In genomic region chr17:17622576-17622975, GRCm38 (mm10) we compare ENCODE assay signal across 17 mouse cellular contexts. TPM values are rescaled to one million over a fixed set of nuclear protein-coding genes. Genes with fewer than 3 reads are reported as not detected.
DNase-seq lines count a peak whose midpoint lies in the region; ATAC-seq and TF ChIP-seq lines count a peak whose summit lies in the region.
"Had no signal": no experiment of that assay in that cellular context is flagged by ENCODE, and none has a peak within 500 bp of the region (broad histone marks: within the 10 kb centered on the region; RNA-seq: fewer than 3 reads in every experiment).

No protein-coding gene starts in this region.

- H3K4me3 ChIP-seq in forebrain, embryonic 15.5 days = no peak overlapping the region
- H3K4me3 ChIP-seq in forebrain, postnatal 0 days (ENCODE audit: low read depth, low read length) = no peak overlapping the region
- H3K4me3 ChIP-seq in hindbrain, embryonic 12.5 days = no peak overlapping the region
- H3K4me3 ChIP-seq in hindbrain, embryonic 16.5 days (ENCODE audit: low read length) = no peak overlapping the region
- no peak overlapping the region for H3K4me3 ChIP-seq in neural tube, embryonic 13.5 days

- TF ChIP-seq CTCF in forebrain, postnatal 0 days (IDR thresholded peaks at IDR 0.05; ENCODE audit: low read depth) = no peak

- no peak for ATAC-seq in forebrain, embryonic 15.5 days (replicated peaks)
- ATAC-seq in forebrain, postnatal 0 days = no peak
- no peak for ATAC-seq in hindbrain, embryonic 12.5 days (ENCODE audit: low FRiP score)
- ATAC-seq in hindbrain, embryonic 16.5 days = no peak
- no peak for ATAC-seq in neural tube, embryonic 13.5 days (ENCODE audit: low read depth)

- H3K9me3 ChIP-seq in forebrain, embryonic 15.5 days = no peaks in the 10 kb centered on the region
- no peaks in the 10 kb centered on the region for H3K9me3 ChIP-seq in forebrain, postnatal 0 days (ENCODE audit: low read length)
- H3K9me3 ChIP-seq in hindbrain, embryonic 12.5 days (replicated peaks) = no peaks in the 10 kb centered on the region
- H3K9me3 ChIP-seq in hindbrain, embryonic 16.5 days (ENCODE audit: control insufficient read depth, low read length) = no peaks in the 10 kb centered on the region
- H3K9me3 ChIP-seq in neural tube, embryonic 13.5 days = no peaks in the 10 kb centered on the region
- H3K9me3 ChIP-seq: limb, embryonic 15.5 days had no signal

- H3K27me3 ChIP-seq in forebrain, embryonic 15.5 days = no peaks in the 10 kb centered on the region
- H3K27me3 ChIP-seq in forebrain, postnatal 0 days (ENCODE audit: insufficient read depth, low read length) = no peaks in the 10 kb centered on the region
- no peaks in the 10 kb centered on the region for H3K27me3 ChIP-seq in hindbrain, embryonic 12.5 days
- no peaks in the 10 kb centered on the region for H3K27me3 ChIP-seq in hindbrain, embryonic 16.5 days (replicated peaks; ENCODE audit: control insufficient read depth, insufficient read depth, low read length)
- H3K27me3 ChIP-seq in neural tube, embryonic 13.5 days = no peaks in the 10 kb centered on the region
- H3K27me3 ChIP-seq: limb, embryonic 15.5 days had no signal

- H3K27ac ChIP-seq in forebrain, embryonic 15.5 days (replicated peaks) = no peak overlapping the region
- H3K27ac ChIP-seq in forebrain, postnatal 0 days (ENCODE audit: low read depth, low read length) = no peak overlapping the region
- H3K27ac ChIP-seq in hindbrain, embryonic 12.5 days = no peak overlapping the region
- H3K27ac ChIP-seq in hindbrain, embryonic 16.5 days (ENCODE audit: low read depth, low read length) = no peak overlapping the region
- no peak overlapping the region for H3K27ac ChIP-seq in neural tube, embryonic 13.5 days (replicated peaks)
- H3K27ac ChIP-seq: limb, embryonic 15.5 days had no signal

- H3K9ac ChIP-seq in forebrain, embryonic 15.5 days (replicated peaks) = no peak overlapping the region
- no peak overlapping the region for H3K9ac ChIP-seq in forebrain, postnatal 0 days
- no peak overlapping the region for H3K9ac ChIP-seq in hindbrain, embryonic 12.5 days
- H3K9ac ChIP-seq in hindbrain, embryonic 16.5 days (ENCODE audit: low read depth, low read length) = no peak overlapping the region
- no peak overlapping the region for H3K9ac ChIP-seq in neural tube, embryonic 13.5 days

- H3K4me1 ChIP-seq in forebrain, embryonic 15.5 days = peaks cover 34% of the 10 kb centered on the region
- 0 out of 2 replicates have a peak, but pooled peaks cover 10% of the 10 kb centered on the region for H3K4me1 ChIP-seq in forebrain, postnatal 0 days (ENCODE audit: insufficient read depth)
- H3K4me1 ChIP-seq in hindbrain, embryonic 12.5 days = peaks cover 14% of the 10 kb centered on the region
- H3K4me1 ChIP-seq in hindbrain, embryonic 16.5 days (ENCODE audit: control insufficient read depth, insufficient read depth, low read depth, low read length) = peaks cover 16% of the 10 kb centered on the region
- peaks cover 37% of the 10 kb centered on the region for H3K4me1 ChIP-seq in neural tube, embryonic 13.5 days (replicated peaks)

- WGBS in forebrain, embryonic 15.5 days = 96% methylated on average over 1 of the region's 1 CpGs
- 98% methylated on average over 1 of the region's 1 CpGs for WGBS in forebrain, postnatal 0 days
- 95% methylated on average over 1 of the region's 1 CpGs for WGBS in hindbrain, embryonic 12.5 days
- 98% methylated on average over 1 of the region's 1 CpGs for WGBS in hindbrain, embryonic 16.5 days
- WGBS in neural tube, embryonic 13.5 days = 96% methylated on average over 1 of the region's 1 CpGs

- no peaks in the 10 kb centered on the region for H3K36me3 ChIP-seq in forebrain, embryonic 15.5 days
- no peaks in the 10 kb centered on the region for H3K36me3 ChIP-seq in forebrain, postnatal 0 days (ENCODE audit: insufficient read depth)
- no peaks in the 10 kb centered on the region for H3K36me3 ChIP-seq in hindbrain, embryonic 12.5 days
- H3K36me3 ChIP-seq in hindbrain, embryonic 16.5 days (ENCODE audit: control insufficient read depth, insufficient read depth, low read length) = no peaks in the 10 kb centered on the region
- no peaks in the 10 kb centered on the region for H3K36me3 ChIP-seq in neural tube, embryonic 13.5 days
- H3K36me3 ChIP-seq: limb, embryonic 15.5 days had no signal

- DNase-seq in forebrain, postnatal 0 days = no peak
- no peak for DNase-seq in neural tube, embryonic 10.5 days (ENCODE audit: extremely low spot score, low spot score)
- DNase-seq in urinary bladder, adult 2 months (ENCODE audit: low spot score) = no peak
- no peak for DNase-seq in c-Kit-positive CD71-positive TER-119-positive erythroid progenitor cells, embryonic 14.5 days (ENCODE audit: low spot score)
- DNase-seq: B cell, adult 2 months; cerebellum, adult 11-12 months; gastrocnemius, postnatal 14 days; kidney, adult 11 months; kidney, postnatal 36 days; lung, postnatal 10 days; right cerebral cortex, postnatal 25 days; thymus, postnatal 14 days had no signal

- H3K4me2 ChIP-seq in forebrain, embryonic 15.5 days (replicated peaks) = peak overlapping the region; percentile 67; the same call in 1 of the 2 replicates
- H3K4me2 ChIP-seq in forebrain, postnatal 0 days (ENCODE audit: low read depth) = no peak overlapping the region; the same call in 1 of the 2 replicates
- H3K4me2 ChIP-seq in hindbrain, embryonic 12.5 days (replicated peaks) = peak overlapping the region; percentile 68
- H3K4me2 ChIP-seq in hindbrain, embryonic 16.5 days (ENCODE audit: low read length) = no peak overlapping the region
- H3K4me2 ChIP-seq in neural tube, embryonic 13.5 days = peak overlapping the region; percentile 75; the same call in 1 of the 2 replicates

RNA-seq across cellular contexts. Expression of gene Lnpep, which starts 2.3 kb away (rescaled TPM):
- 9.6 and 11.0 TPM in 2 replicates for polyA plus RNA-seq in forebrain, embryonic 15.5 days (2015; fragmentation: Nextera tagmentation; extraction: Ambion mirVana)
- total RNA-seq in forebrain, postnatal 0 days (2014; rRNA removed) = 24.1 and 33.1 TPM in 2 replicates
- 2.0 and 5.1 TPM in 2 replicates for polyA plus RNA-seq in forebrain, postnatal 0 days (2015; fragmentation: Nextera tagmentation; extraction: Ambion mirVana)
- 10.1 and 10.3 TPM in 2 replicates for polyA plus RNA-seq in hindbrain, embryonic 12.5 days (2016; fragmentation: Nextera tagmentation; extraction: Ambion mirVana)
- 7.2 and 7.5 TPM in 2 replicates for polyA plus RNA-seq in hindbrain, embryonic 16.5 days (2015; fragmentation: Nextera tagmentation; extraction: Ambion mirVana)
- 8.5 and 8.7 TPM in 2 replicates for polyA plus RNA-seq in neural tube, embryonic 13.5 days (2015; fragmentation: Nextera tagmentation; extraction: Ambion mirVana)
- 21.2 and 24.0 TPM in 2 replicates for polyA plus RNA-seq in urinary bladder, adult 2 months (2012; rRNA removed)

Comparison
In these comparisons a context has a peak if more than half of its experiments do, and no peak if none do; other contexts are left out.
1. H3K4me2 ChIP-seq: peak in forebrain, embryonic 15.5 days (single experiment), hindbrain, embryonic 12.5 days (single experiment) and neural tube, embryonic 13.5 days (single experiment); none in forebrain, postnatal 0 days (single experiment) and hindbrain, embryonic 16.5 days (single experiment).